Mouse (Mus musculus) heart, embryonic 15.5 days (tissue): ENCODE measurements at regions not wholly inside any gene's neighbourhood (a gene's known extent, or its start where the extent isn't known, plus 50 kb on each side); places are given as distances from the start of the nearest gene placed in this dataset.

Source experiments
- ATAC-seq: fragments of 200-750 bp; cut with Nextera tagmentation; replicated peaks from 2 replicates; pipeline ENCODE4 v1.8.0; 2017; ENCODE audit warnings: low read depth, moderate TSS enrichment; ENCODE audit not compliant: insufficient number of reproducible peaks, insufficient read depth, low FRiP score
- H3K27ac ChIP-seq: fragments of 300-500 bp; sonication (generic); 2 replicates; pipeline ENCODE4 v1.5.1; 2015; ENCODE audit warnings: mild to moderate bottlenecking, inconsistent platforms
- H3K27me3 ChIP-seq: fragments of 300-500 bp; sonication (generic); 2 replicates; pipeline ENCODE4 v1.6.1; 2015; ENCODE audit warnings: inconsistent platforms
- H3K36me3 ChIP-seq: fragments of 300-500 bp; sonication (generic); 2 replicates; pipeline ENCODE4 v1.6.1; 2015; ENCODE audit warnings: mild to moderate bottlenecking, inconsistent platforms
- H3K4me1 ChIP-seq: fragments of 300-500 bp; sonication (generic); replicated peaks from 2 replicates; pipeline ENCODE4 v1.6.1; 2015; ENCODE audit warnings: inconsistent platforms
- H3K4me2 ChIP-seq: fragments of 300-500 bp; sonication (generic); 2 replicates; pipeline ENCODE4 v1.6.1; 2015; ENCODE audit warnings: inconsistent platforms, mild to moderate bottlenecking, moderate library complexity
- H3K4me3 ChIP-seq: fragments of 300-500 bp; sonication (generic); 2 replicates; pipeline ENCODE4 v1.5.1; 2015; ENCODE audit warnings: mild to moderate bottlenecking, inconsistent platforms
- H3K9ac ChIP-seq: fragments of 300-500 bp; sonication (generic); 2 replicates; pipeline ENCODE4 v1.6.1; 2015; ENCODE audit warnings: mild to moderate bottlenecking, inconsistent platforms
- H3K9me3 ChIP-seq: fragments of 300-500 bp; sonication (generic); replicated peaks from 2 replicates; pipeline ENCODE4 v1.6.1; 2016; ENCODE audit warnings: inconsistent platforms
- WGBS: fragments of 180-500 bp; shearing (Covaris S2); methylation state at CpG from one replicate; pipeline ENCODE4 v1.1.7; 2015; ENCODE audit warnings: mixed read lengths; 5-methylcytosine and 5-hydroxymethylcytosine counted together

GRCm38 (mm10) chr2:148622216-148622615, 50.2 kb upstream of the Nxt1 start:
- Histone ChIP-seq H3K36me3 (no peaks in the 10 kb centered on the region), H3K9ac (no peak overlapping the region), H3K4me1 (0 out of 2 replicates have a peak, but pooled peaks cover 3% of the 10 kb centered on the region), H3K27me3 (no peaks in the 10 kb centered on the region), H3K4me3 (no peak overlapping the region), H3K27ac (no peak overlapping the region), H3K4me2 (no peak overlapping the region), H3K9me3 (no peaks in the 10 kb centered on the region)
- ATAC-seq = no peak
- WGBS = 54% methylated on average over 3 of the region's 3 CpGs

GRCm38 (mm10) chr2:148611911-148612310, 60.5 kb upstream of the Nxt1 start:
- no peak for ATAC-seq
- H3K27ac ChIP-seq = no peak overlapping the region
- no peaks in the 10 kb centered on the region for H3K4me1 ChIP-seq
- no peak overlapping the region for H3K4me3 ChIP-seq
- no peaks in the 10 kb centered on the region for H3K36me3 ChIP-seq
- no peak overlapping the region for H3K9ac ChIP-seq
- H3K27me3 ChIP-seq = no peaks in the 10 kb centered on the region
- whole genome bisulfite sequencing = 67% methylated on average over 1 of the region's 1 CpGs
- no peaks in the 10 kb centered on the region for H3K9me3 ChIP-seq
- H3K4me2 ChIP-seq = no peak overlapping the region

- no peaks in the 10 kb centered on the region for H3K4me1 ChIP-seq
- no peaks in the 10 kb centered on the region for H3K27me3 ChIP-seq
- 43% methylated on average over 2 of the region's 2 CpGs for WGBS
- H3K27ac ChIP-seq = no peak overlapping the region
- no peaks in the 10 kb centered on the region for H3K36me3 ChIP-seq
- no peak overlapping the region for H3K9ac ChIP-seq
- no peak overlapping the region for H3K4me2 ChIP-seq
- ATAC-seq = no peak
- H3K9me3 ChIP-seq = no peaks in the 10 kb centered on the region
- H3K4me3 ChIP-seq = no peak overlapping the region
These were observed 66.9 kb upstream of the Nxt1 start for GRCm38 (mm10) chr2:148605425-148605930.

GRCm38 (mm10) chr2:148603951-148604350, 68.5 kb upstream of the Nxt1 start:
- H3K9ac ChIP-seq = no peak overlapping the region
- no peak overlapping the region for H3K4me3 ChIP-seq
- 32% methylated on average over 2 of the region's 2 CpGs for WGBS
- H3K9me3 ChIP-seq = no peaks in the 10 kb centered on the region
- no peaks in the 10 kb centered on the region for H3K4me1 ChIP-seq
- no peaks in the 10 kb centered on the region for H3K36me3 ChIP-seq
- H3K27ac ChIP-seq = peak overlapping the region; percentile 51
- H3K27me3 ChIP-seq = no peaks in the 10 kb centered on the region
- ATAC-seq = peak; percentile 65; the same call in 1 of the 2 replicates
- H3K4me2 ChIP-seq = no peak overlapping the region

GRCm38 (mm10) chr2:148603315-148603714, 69.1 kb upstream of the Nxt1 start:
- Histone ChIP-seq H3K27me3 (no peaks in the 10 kb centered on the region), H3K4me3 (no peak overlapping the region), H3K36me3 (no peaks in the 10 kb centered on the region), H3K27ac (peak overlapping the region; percentile 51), H3K4me1 (no peaks in the 10 kb centered on the region), H3K4me2 (no peak overlapping the region), H3K9me3 (no peaks in the 10 kb centered on the region), H3K9ac (no peak overlapping the region)
- 41% methylated on average over 2 of the region's 2 CpGs for WGBS
- ATAC-seq = peak; percentile 71

- no peaks in the 10 kb centered on the region for H3K9me3 ChIP-seq
- no peak overlapping the region for H3K4me2 ChIP-seq
- no peak overlapping the region for H3K4me3 ChIP-seq
- no peak for ATAC-seq
- H3K27ac ChIP-seq = no peak overlapping the region
- H3K36me3 ChIP-seq = no peaks in the 10 kb centered on the region
- H3K9ac ChIP-seq = no peak overlapping the region
- H3K27me3 ChIP-seq = no peaks in the 10 kb centered on the region
- H3K4me1 ChIP-seq = no peaks in the 10 kb centered on the region
These were observed 72.9 kb upstream of the Nxt1 start for GRCm38 (mm10) chr2:148599498-148599897.

- Histone ChIP-seq H3K4me3 (no peak overlapping the region), H3K4me1 (no peaks in the 10 kb centered on the region), H3K27me3 (no peaks in the 10 kb centered on the region), H3K27ac (no peak overlapping the region), H3K36me3 (no peaks in the 10 kb centered on the region), H3K4me2 (no peak overlapping the region), H3K9ac (no peak overlapping the region), H3K9me3 (no peaks in the 10 kb centered on the region)
- 81% methylated on average over 2 of the region's 2 CpGs for WGBS
- no peak for ATAC-seq
These were observed 75.4 kb upstream of the Nxt1 start for GRCm38 (mm10) chr2:148596966-148597365.

GRCm38 (mm10) chr2:148585721-148586335, 86.6 kb upstream of the Nxt1 start:
- H3K4me1 ChIP-seq = no peaks in the 10 kb centered on the region
- H3K4me2 ChIP-seq = no peak overlapping the region
- WGBS = 56% methylated on average over 1 of the region's 1 CpGs
- ATAC-seq = no peak
- H3K9ac ChIP-seq = no peak overlapping the region
- H3K4me3 ChIP-seq = no peak overlapping the region
- no peak overlapping the region for H3K27ac ChIP-seq
- no peaks in the 10 kb centered on the region for H3K36me3 ChIP-seq
- no peaks in the 10 kb centered on the region for H3K27me3 ChIP-seq
- H3K9me3 ChIP-seq = no peaks in the 10 kb centered on the region

GRCm38 (mm10) chr2:148582208-148582607, 90.2 kb upstream of the Nxt1 start:
- Histone ChIP-seq H3K27ac (no peak overlapping the region), H3K4me2 (no peak overlapping the region), H3K36me3 (no peaks in the 10 kb centered on the region), H3K4me1 (no peaks in the 10 kb centered on the region), H3K9me3 (no peaks in the 10 kb centered on the region), H3K9ac (no peak overlapping the region), H3K27me3 (no peaks in the 10 kb centered on the region), H3K4me3 (no peak overlapping the region)
- ATAC-seq = no peak
- WGBS = 93% methylated on average over 1 of the region's 1 CpGs

- H3K4me3 ChIP-seq = no peak overlapping the region
- H3K9me3 ChIP-seq = no peaks in the 10 kb centered on the region
- ATAC-seq = no peak
- WGBS = 75% methylated on average over 4 of the region's 4 CpGs
- H3K36me3 ChIP-seq = no peaks in the 10 kb centered on the region
- H3K9ac ChIP-seq = no peak overlapping the region
- no peaks in the 10 kb centered on the region for H3K4me1 ChIP-seq
- H3K27me3 ChIP-seq = no peaks in the 10 kb centered on the region
- H3K27ac ChIP-seq = no peak overlapping the region
- no peak overlapping the region for H3K4me2 ChIP-seq
These were observed 90.7 kb upstream of the Nxt1 start for GRCm38 (mm10) chr2:148581666-148582065.

GRCm38 (mm10) chr2:148580286-148580966, 92.0 kb upstream of the Nxt1 start:
- Histone ChIP-seq H3K27ac (no peak overlapping the region), H3K4me2 (no peak overlapping the region), H3K36me3 (no peaks in the 10 kb centered on the region), H3K4me1 (no peaks in the 10 kb centered on the region), H3K27me3 (no peaks in the 10 kb centered on the region), H3K9me3 (no peaks in the 10 kb centered on the region), H3K4me3 (no peak overlapping the region), H3K9ac (no peak overlapping the region)
- WGBS = 38% methylated on average over 7 of the region's 7 CpGs
- no peak for ATAC-seq

- no peak overlapping the region for H3K4me3 ChIP-seq
- H3K27me3 ChIP-seq = no peaks in the 10 kb centered on the region
- ATAC-seq = no peak
- H3K9me3 ChIP-seq = no peaks in the 10 kb centered on the region
- H3K27ac ChIP-seq = no peak overlapping the region
- no peak overlapping the region for H3K9ac ChIP-seq
- no peaks in the 10 kb centered on the region for H3K36me3 ChIP-seq
- H3K4me2 ChIP-seq = no peak overlapping the region
- WGBS = 35% methylated on average over 2 of the region's 2 CpGs
- H3K4me1 ChIP-seq = no peaks in the 10 kb centered on the region
These were observed 92.8 kb upstream of the Nxt1 start for GRCm38 (mm10) chr2:148579564-148579963.
